8 mouse cellular contexts compared by ENCODE assay signal in the genomic region with DNA sequence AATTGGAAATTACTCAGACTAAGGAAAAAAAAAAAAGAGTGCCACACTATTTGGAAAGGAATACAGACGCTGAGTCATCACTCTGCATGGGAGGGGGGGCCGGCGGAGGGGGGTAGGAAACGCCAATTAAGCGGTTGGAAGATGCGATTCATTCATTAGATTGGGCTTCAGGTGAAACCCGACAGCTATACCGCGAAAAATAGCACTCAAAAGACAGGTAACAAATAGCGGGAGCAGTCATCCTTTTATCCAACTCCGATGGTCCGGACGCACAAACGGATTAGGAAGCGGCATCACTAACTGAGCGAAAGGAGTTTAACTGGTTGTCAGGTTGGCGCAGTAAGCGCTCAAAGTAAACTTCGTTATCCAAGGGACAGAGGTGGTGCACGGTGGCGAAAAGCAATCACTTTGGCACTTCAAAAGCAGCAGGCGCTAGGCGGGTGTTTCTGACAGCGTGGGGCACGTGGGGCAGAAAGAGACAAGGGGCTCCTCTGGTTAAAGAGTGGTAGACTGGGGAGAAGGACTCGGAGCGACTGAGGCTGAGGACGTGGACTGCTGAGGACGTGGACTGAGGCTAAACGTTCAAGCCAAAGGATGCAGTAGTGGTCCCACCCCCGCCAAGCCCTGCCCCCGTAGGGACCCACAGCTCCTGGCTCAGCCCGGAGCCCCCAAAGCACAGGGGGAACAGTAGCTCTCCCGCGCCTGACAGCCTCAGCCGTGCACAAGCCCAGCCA. TPM values are rescaled to one million over a fixed set of nuclear protein-coding genes. Genes with fewer than 3 reads are reported as not detected.
DNase-seq lines count a peak whose midpoint lies in the region; ATAC-seq and TF ChIP-seq lines count a peak whose summit lies in the region.

No protein-coding gene starts in this region.

- WGBS in forebrain, embryonic 13.5 days, result 0% methylated on average over 36 of the region's 36 CpGs
- under 1% methylated on average over 36 of the region's 36 CpGs for WGBS in hindbrain, embryonic 13.5 days
- WGBS in small intestine, adult 2 months, result under 1% methylated on average over 36 of the region's 36 CpGs

- no peak for ATAC-seq in forebrain, embryonic 13.5 days
- no peak; the same call in none of the 2 replicates for ATAC-seq in hindbrain, embryonic 13.5 days (ENCODE audit: low FRiP score)
- no peak for ATAC-seq in inflammation-experienced regulatory T-cells, adult 6 months

- H3K27me3 ChIP-seq in MEL (ENCODE audit: control insufficient read depth in 1 of 2, insufficient read depth in 2 of 2, low read length in 2 of 2), result no peaks in the 10 kb centered on the region
- no peaks in the 10 kb centered on the region for H3K27me3 ChIP-seq in forebrain, embryonic 13.5 days
- H3K27me3 ChIP-seq in hindbrain, embryonic 13.5 days, result no peaks in the 10 kb centered on the region
- no peaks in the 10 kb centered on the region for H3K27me3 ChIP-seq in small intestine, adult 2 months (ENCODE audit: control insufficient read depth, insufficient read depth, low read length)

- intact Hi-C loops in left cerebral cortex, adult 2 months (cut with DNase I), result loop anchor here (2.0 kb wide), 1 partner anchor 213 kb away; a partner anchor contains a TSS

- TF ChIP-seq POLR2A in MEL (IDR thresholded peaks at IDR 0.05; ENCODE audit: control insufficient read depth in 1 of 2, insufficient read depth in 1 of 2, low read depth in 1 of 2, low read length in 2 of 2, poor library complexity in 1 of 2), result no peak; a peak in 1 of 4 replicates
- no peak for TF ChIP-seq POLR2A in small intestine, adult 2 months (IDR thresholded peaks at IDR 0.05; ENCODE audit: low read depth, low read length)

- no peak for TF ChIP-seq CTCF in MEL (IDR thresholded peaks at IDR 0.05 in 2 of 3, conservative IDR thresholded peaks at IDR 0.05 in 1 of 3; ENCODE audit: control insufficient read depth in 1 of 3, insufficient read depth in 1 of 3, low read depth in 2 of 3, low read length in 3 of 3, poor library complexity in 1 of 3, severe bottlenecking in 1 of 3)
- no peak for TF ChIP-seq CTCF in left cerebral cortex, adult 2 months (IDR thresholded peaks at IDR 0.05)
- no peak for TF ChIP-seq CTCF in small intestine, adult 2 months (IDR thresholded peaks at IDR 0.05; ENCODE audit: extremely low read depth, insufficient read length, insufficient replicate concordance, low read depth, low read length)

- H3K4me3 ChIP-seq in MEL (ENCODE audit: control insufficient read depth in 1 of 2, insufficient read depth in 1 of 2, low read depth in 2 of 2, low read length in 2 of 2), result peak overlapping the region; percentile 53 to 90
- peak overlapping the region; percentile 75 for H3K4me3 ChIP-seq in forebrain, embryonic 13.5 days
- H3K4me3 ChIP-seq in hindbrain, embryonic 13.5 days, result peak overlapping the region; percentile 93
- H3K4me3 ChIP-seq in left cerebral cortex, adult 2 months, result peak overlapping the region; percentile 84
- peak overlapping the region; percentile 80 for H3K4me3 ChIP-seq in small intestine, adult 2 months (ENCODE audit: low read depth, low read length)

- H3K4me1 ChIP-seq in MEL (ENCODE audit: control insufficient read depth in 1 of 2, insufficient read depth in 2 of 2, low read length in 2 of 2), result peaks cover 11 to 13% of the 10 kb centered on the region in 2 experiments
- peaks cover 31% of the 10 kb centered on the region for H3K4me1 ChIP-seq in forebrain, embryonic 13.5 days
- H3K4me1 ChIP-seq in hindbrain, embryonic 13.5 days (replicated peaks), result peaks cover 19% of the 10 kb centered on the region
- H3K4me1 ChIP-seq in small intestine, adult 2 months (ENCODE audit: control insufficient read depth, insufficient read depth, insufficient read length, low read length), result peaks cover 3% of the 10 kb centered on the region; the same call in 1 of the 2 replicates

- H3K36me3 ChIP-seq in MEL (ENCODE audit: control insufficient read depth in 1 of 2, insufficient read depth in 2 of 2, low read length in 2 of 2), result peaks cover 2 to 29% of the 10 kb centered on the region in 2 experiments; a peak in 3 of 4 replicates
- no peaks in the 10 kb centered on the region for H3K36me3 ChIP-seq in forebrain, embryonic 13.5 days (ENCODE audit: poor library complexity, severe bottlenecking)
- H3K36me3 ChIP-seq in hindbrain, embryonic 13.5 days, result no peaks in the 10 kb centered on the region
- no peaks in the 10 kb centered on the region for H3K36me3 ChIP-seq in small intestine, adult 2 months (ENCODE audit: control insufficient read depth, insufficient read depth, low read length)

- no peaks in the 10 kb centered on the region for H3K9me3 ChIP-seq in MEL (replicated peaks; ENCODE audit: insufficient read depth, low read length)
- no peaks in the 10 kb centered on the region for H3K9me3 ChIP-seq in forebrain, embryonic 13.5 days (replicated peaks)
- H3K9me3 ChIP-seq in hindbrain, embryonic 13.5 days, result no peaks in the 10 kb centered on the region

- peaks cover 41% of the 10 kb centered on the region for H3K79me2 ChIP-seq in MEL (ENCODE audit: control insufficient read depth, insufficient read depth, low read length, poor library complexity)

- DNase-seq in MEL (ENCODE audit: low read depth, low spot score), result peak; percentile 71
- peak; percentile 60 for DNase-seq in brain, adult 2 months (ENCODE audit: low read depth, low spot score)
- peak; percentile 24 to 27 for DNase-seq in left cerebral cortex, adult 2 months (ENCODE audit: extremely low spot score in 1 of 2, low spot score in 2 of 2)
- DNase-seq in lung, postnatal 4 days, result peak; percentile 6 to 51

- H3K27ac ChIP-seq in MEL (ENCODE audit: control insufficient read depth, low read depth, low read length), result peak overlapping the region; percentile 51
- H3K27ac ChIP-seq in forebrain, embryonic 13.5 days, result peak overlapping the region; percentile 89
- H3K27ac ChIP-seq in hindbrain, embryonic 13.5 days, result peak overlapping the region; percentile 94
- H3K27ac ChIP-seq in left cerebral cortex, adult 2 months, result peak overlapping the region; percentile 96
- peak overlapping the region; percentile 51 for H3K27ac ChIP-seq in small intestine, adult 2 months (ENCODE audit: insufficient read depth, low read depth, low read length)

- TF ChIP-seq EP300 in MEL (IDR thresholded peaks at IDR 0.05; ENCODE audit: low read depth in 1 of 2, low read length in 2 of 2), result peak in 1 of 2 experiments; percentile 28; a peak in 1 of 4 replicates

- peak overlapping the region; percentile 75 for H3K4me2 ChIP-seq in forebrain, embryonic 13.5 days
- peak overlapping the region; percentile 79 for H3K4me2 ChIP-seq in hindbrain, embryonic 13.5 days

- H3K9ac ChIP-seq in MEL (ENCODE audit: control insufficient read depth, low read depth, low read length, poor library complexity, severe bottlenecking), result peak overlapping the region; percentile 97
- peak overlapping the region; percentile 86 for H3K9ac ChIP-seq in forebrain, embryonic 13.5 days
- peak overlapping the region; percentile 88 for H3K9ac ChIP-seq in hindbrain, embryonic 13.5 days

- TF ChIP-seq RAD21 in MEL (IDR thresholded peaks at IDR 0.05; ENCODE audit: low read depth, low read length), result no peak

TF ChIP-seq in MEL, 35 proteins besides CTCF, POLR2A, EP300 and RAD21 (continues in another document):
- TF ChIP-seq ETS1 (IDR thresholded peaks at IDR 0.05; ENCODE audit: low read depth, low read length) (peak; percentile 50; the same call in 1 of the 2 replicates), TBP (IDR thresholded peaks at IDR 0.05; ENCODE audit: low read depth, low read length) (0 out of 2 replicates have a peak, but pooled peaks have one; percentile 30), KAT2A (conservative IDR thresholded peaks at IDR 0.05; ENCODE audit: low read depth, low read length) (no peak), MXI1 (IDR thresholded peaks at IDR 0.05; ENCODE audit: low read depth, low read length) (peak; percentile 97), TCF12 (IDR thresholded peaks at IDR 0.05; ENCODE audit: low read depth, low read length) (no peak), CHD1 (IDR thresholded peaks at IDR 0.05; ENCODE audit: low read depth, low read length) (no peak), JUND (IDR thresholded peaks at IDR 0.05; ENCODE audit: low read depth, low read length) (0 out of 2 replicates have a peak, but pooled peaks have one; percentile 31), MYB (IDR thresholded peaks at IDR 0.05; ENCODE audit: low read depth, low read length) (no peak), USF1 (IDR thresholded peaks at IDR 0.05; ENCODE audit: low read depth, low read length) (peak; percentile 57; the same call in 1 of the 2 replicates), GATA1 (IDR thresholded peaks at IDR 0.05; ENCODE audit: low read depth, low read length) (no peak), GABPA (IDR thresholded peaks at IDR 0.05; ENCODE audit: low read depth, low read length) (no peak; the same call in 1 of the 2 replicates), POLR2AphosphoS2 (IDR thresholded peaks at IDR 0.05; ENCODE audit: low read length) (no peak), RCOR1 (IDR thresholded peaks at IDR 0.05; ENCODE audit: low read depth, low read length) (no peak), USF2 (IDR thresholded peaks at IDR 0.05; ENCODE audit: borderline replicate concordance in 1 of 2, insufficient read depth in 1 of 2, low read depth in 1 of 2, low read length in 2 of 2) (no peak), E2F4 (IDR thresholded peaks at IDR 0.05; ENCODE audit: borderline replicate concordance, low read depth, low read length) (no peak)

RNA-seq across cellular contexts. Expression of a gene that starts 1.2 kb away (rescaled TPM):
- total RNA-seq in MEL (2012; rRNA removed), result 42.7 and 54.3 TPM in 2 replicates
- polyA plus RNA-seq in MEL (2012; ENCODE audit: insufficient read depth in 1 of 2, insufficient read length in 2 of 2, low read depth in 1 of 2, low replicate concordance in 2 of 2, missing spikeins in 1 of 2), result 100 to 1,000 TPM in 1 of 2 experiments, not detected in 1; 126 TPM
- 36.5 and 36.6 TPM in 2 replicates for polyA plus RNA-seq in forebrain, embryonic 13.5 days (2015; fragmentation: Nextera tagmentation; extraction: Ambion mirVana)
- polyA plus RNA-seq in hindbrain, embryonic 13.5 days (2015; fragmentation: Nextera tagmentation; extraction: Ambion mirVana), result 34.3 and 36.2 TPM in 2 replicates
- total RNA-seq in left cerebral cortex, adult 2 months (2021), result 100 to 1,000 TPM; 106 to 109 TPM
- 9.5 and 11.6 TPM in 2 replicates for polyA plus RNA-seq in small intestine, adult 2 months (2012; rRNA removed)
- polyA plus RNA-seq in inflammation-experienced regulatory T-cells, adult 6 months (2017; shearing (Covaris generic)), result 10 to 100 TPM; 29.1 to 55.1 (median 33.0) TPM

RNA-seq across cellular contexts. Expression of a gene that starts 41.7 kb away (rescaled TPM):
- 44.6 and 44.7 TPM in 2 replicates for total RNA-seq in MEL (2012; rRNA removed)
- polyA plus RNA-seq in MEL (2012; ENCODE audit: insufficient read depth in 1 of 2, insufficient read length in 2 of 2, low read depth in 1 of 2, low replicate concordance in 2 of 2, missing spikeins in 1 of 2), result 10 to 100 TPM in 1 of 2 experiments, not detected in 1; 42.3 TPM
- 10.2 and 11.5 TPM in 2 replicates for polyA plus RNA-seq in forebrain, embryonic 13.5 days (2015; fragmentation: Nextera tagmentation; extraction: Ambion mirVana)
- polyA plus RNA-seq in hindbrain, embryonic 13.5 days (2015; fragmentation: Nextera tagmentation; extraction: Ambion mirVana), result 34.0 and 40.2 TPM in 2 replicates
- total RNA-seq in left cerebral cortex, adult 2 months (2021), result 10 to 100 TPM; 46.0 to 47.0 TPM
- 3.4 and 9.0 TPM in 2 replicates for polyA plus RNA-seq in small intestine, adult 2 months (2012; rRNA removed)
- 100 to 1,000 TPM in 2 of 3 experiments, 10 to 100 TPM in 1; 53.2 to 448 (median 275) TPM for polyA plus RNA-seq in inflammation-experienced regulatory T-cells, adult 6 months (2017; shearing (Covaris generic))
